Mouse (Mus musculus) hindbrain, postnatal 0 days (tissue): ENCODE measurements around the gene Bcl9. TPM values are rescaled to one million over a fixed set of nuclear protein-coding genes. Genes with fewer than 3 reads are reported as not detected.

Experiments used
- ATAC-seq: fragments of 200-750 bp; cut with Nextera tagmentation; 2 replicates; pipeline ENCODE4 v1.8.0; 2017; ENCODE audit warnings: mild to moderate bottlenecking, moderate TSS enrichment, moderate library complexity
- DNase-seq: peaks from one replicate; pipeline ENCODE4 v3.0.0-alpha.2; 2015; ENCODE audit warnings: low spot score
- H3K27ac ChIP-seq: fragments of 300-500 bp; sonication (generic); 2 replicates; pipeline ENCODE4 v1.5.1; 2014; ENCODE audit warnings: mild to moderate bottlenecking
- H3K27me3 ChIP-seq: fragments of 300-500 bp; sonication (generic); 2 replicates; pipeline ENCODE4 v1.6.1; 2014; ENCODE audit warnings: low read length, mixed read lengths; ENCODE audit not compliant: insufficient read depth
- H3K36me3 ChIP-seq: fragments of 300-500 bp; sonication (generic); 2 replicates; pipeline ENCODE4 v1.6.1; 2014; ENCODE audit warnings: low read length, mixed read lengths; ENCODE audit not compliant: insufficient read depth
- H3K4me1 ChIP-seq: fragments of 300-500 bp; sonication (generic); 2 replicates; pipeline ENCODE4 v1.6.1; 2014; ENCODE audit warnings: antibody characterized with exemption, low read length, mixed read lengths; ENCODE audit not compliant: insufficient read depth
- H3K4me2 ChIP-seq: fragments of 300-500 bp; sonication (generic); 2 replicates; pipeline ENCODE4 v1.6.1; 2014; ENCODE audit warnings: low read depth, mild to moderate bottlenecking, low read length, moderate library complexity, mixed read lengths
- H3K4me3 ChIP-seq: fragments of 300-500 bp; sonication (generic); 2 replicates; pipeline ENCODE4 v1.5.1; 2014; ENCODE audit warnings: low read length
- H3K9ac ChIP-seq: fragments of 300-500 bp; sonication (generic); replicated peaks from 2 replicates; pipeline ENCODE4 v1.6.1; 2014; ENCODE audit warnings: mild to moderate bottlenecking, low read length, moderate library complexity, mixed read lengths
- H3K9me3 ChIP-seq: fragments of 300-500 bp; sonication (generic); 2 replicates; pipeline ENCODE4 v1.6.1; 2016; ENCODE audit warnings: low read length, mixed read lengths
- CTCF ChIP-seq: IDR thresholded peaks from 2 replicates; pipeline ENCODE4 v1.5.1; 2016; ENCODE audit warnings: antibody characterized with exemption, control low read depth, low read depth
- WGBS: fragments of 180-500 bp; shearing (Covaris S2); extraction: QIAGEN DNeasy Blood & Tissue Kit; methylation state at CpG from one replicate; pipeline ENCODE4 v1.1.7; 2014; 5-methylcytosine and 5-hydroxymethylcytosine counted together
- polyA plus RNA-seq: library from polyadenylated mRNA; unstranded; fragments of >200 nt; fragmentation: Nextera tagmentation; extraction: Ambion mirVana; gene quantifications from 2 replicates; pipeline ENCODE4 v1.2.1, GENCODE M21; 2015
- total RNA-seq: library from RNA; depleted of rRNA; stranded (reverse); fragments of >200 nt; gene quantifications from 2 replicates; pipeline ENCODE4 v1.2.3, GENCODE M21; 2014

Bcl9 gene
- total and polyA plus RNA-seq, 2 experiments from 2014 or later, result 30.3 to 53.8 TPM

DNA sequence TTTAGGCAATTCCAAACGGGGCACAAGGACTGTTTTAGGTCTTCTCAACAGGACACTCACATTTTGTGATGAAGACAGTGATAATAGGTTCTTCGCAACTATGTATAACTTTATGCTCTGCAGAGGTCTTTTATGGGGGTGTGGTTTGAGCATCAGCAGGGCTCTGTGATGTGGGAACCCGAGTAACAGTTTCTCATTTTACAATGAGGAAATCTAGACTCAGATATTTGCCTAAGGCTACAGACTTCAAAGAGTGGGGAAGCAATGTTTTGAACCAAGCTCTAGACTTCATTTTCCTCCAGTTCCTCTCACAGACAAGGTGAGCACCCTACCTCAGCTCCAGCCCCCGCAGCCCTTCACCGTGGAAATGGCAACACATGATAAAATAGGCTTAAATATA is 23.8 kb downstream of the Bcl9 start:
- no peak for TF ChIP-seq CTCF
- H3K4me2 ChIP-seq, result no peak overlapping the region
- no peaks in the 10 kb centered on the region for H3K9me3 ChIP-seq
- H3K4me3 ChIP-seq, result no peak overlapping the region
- no peak overlapping the region for H3K9ac ChIP-seq
- H3K4me1 ChIP-seq, result no peaks in the 10 kb centered on the region; the same call in 1 of the 2 replicates
- DNase-seq (no peak), ATAC-seq (no peak)
- H3K27ac ChIP-seq, result no peak overlapping the region
- H3K27me3 ChIP-seq, result no peaks in the 10 kb centered on the region
- H3K36me3 ChIP-seq, result no peaks in the 10 kb centered on the region
- WGBS, result 90% methylated on average over 5 of the region's 5 CpGs

- Histone ChIP-seq H3K27ac (no peak overlapping the region), H3K9me3 (no peaks in the 10 kb centered on the region), H3K4me3 (no peak overlapping the region), H3K36me3 (no peaks in the 10 kb centered on the region), H3K4me2 (0 out of 2 replicates have a peak overlapping the region, but pooled peaks have one; percentile 5), H3K4me1 (no peaks in the 10 kb centered on the region; the same call in 1 of the 2 replicates), H3K27me3 (no peaks in the 10 kb centered on the region), H3K9ac (no peak overlapping the region)
- DNase-seq (peak; percentile 28), ATAC-seq (no peak)
- WGBS, result 57% methylated on average over 15 of the region's 15 CpGs
- TF ChIP-seq CTCF, result no peak
Measured at GRCm38 (mm10) chr3:97265667-97266415, 31.9 kb downstream of the Bcl9 start.

GRCm38 (mm10) chr3:97262235-97262634 is 35.5 kb downstream of the Bcl9 start:
- Histone ChIP-seq H3K27me3 (no peaks in the 10 kb centered on the region), H3K4me2 (no peak overlapping the region), H3K36me3 (no peaks in the 10 kb centered on the region), H3K27ac (no peak overlapping the region), H3K4me1 (no peaks in the 10 kb centered on the region; the same call in 1 of the 2 replicates), H3K9me3 (no peaks in the 10 kb centered on the region), H3K9ac (no peak overlapping the region), H3K4me3 (no peak overlapping the region)
- WGBS, result 100% methylated on average over 1 of the region's 1 CpGs
- no peak for DNase-seq
- 0 out of 2 replicates have a peak, but pooled peaks have one; percentile 8 for TF ChIP-seq CTCF
- no peak for ATAC-seq

GRCm38 (mm10) chr3:97255706-97256339 is 41.9 kb downstream of the Bcl9 start:
- H3K4me2 ChIP-seq, result peak overlapping the region; percentile 25; the same call in 1 of the 2 replicates
- TF ChIP-seq CTCF, result no peak
- ATAC-seq (0 out of 2 replicates have a peak, but pooled peaks have one; percentile 45), DNase-seq (peak; percentile 30)
- H3K27me3 ChIP-seq, result no peaks in the 10 kb centered on the region
- H3K4me3 ChIP-seq, result no peak overlapping the region
- H3K27ac ChIP-seq, result peak overlapping the region; percentile 11; the same call in 1 of the 2 replicates
- no peak overlapping the region for H3K9ac ChIP-seq
- 34% methylated on average over 9 of the region's 9 CpGs for WGBS
- no peaks in the 10 kb centered on the region for H3K36me3 ChIP-seq
- H3K9me3 ChIP-seq, result no peaks in the 10 kb centered on the region
- 0 out of 2 replicates have a peak, but pooled peaks cover 2% of the 10 kb centered on the region for H3K4me1 ChIP-seq

- no peak overlapping the region for H3K9ac ChIP-seq
- DNase-seq (no peak), ATAC-seq (no peak)
- no peak overlapping the region for H3K27ac ChIP-seq
- H3K36me3 ChIP-seq, result no peaks in the 10 kb centered on the region
- no peaks in the 10 kb centered on the region for H3K27me3 ChIP-seq
- no peak for TF ChIP-seq CTCF
- no peak overlapping the region for H3K4me2 ChIP-seq
- whole genome bisulfite sequencing, result 22% methylated on average over 5 of the region's 5 CpGs
- H3K4me1 ChIP-seq, result 0 out of 2 replicates have a peak, but pooled peaks cover 2% of the 10 kb centered on the region
- H3K9me3 ChIP-seq, result no peaks in the 10 kb centered on the region
- H3K4me3 ChIP-seq, result no peak overlapping the region
Measured at GRCm38 (mm10) chr3:97254861-97255465, 42.8 kb downstream of the Bcl9 start.

- Histone ChIP-seq H3K4me1 (0 out of 2 replicates have a peak, but pooled peaks cover 2% of the 10 kb centered on the region), H3K9ac (no peak overlapping the region), H3K27me3 (no peaks in the 10 kb centered on the region), H3K9me3 (no peaks in the 10 kb centered on the region), H3K4me3 (no peak overlapping the region), H3K27ac (no peak overlapping the region), H3K36me3 (no peaks in the 10 kb centered on the region), H3K4me2 (no peak overlapping the region)
- DNase-seq (no peak), ATAC-seq (no peak)
- 40% methylated on average over 9 of the region's 9 CpGs for WGBS
- TF ChIP-seq CTCF, result no peak
Measured at GRCm38 (mm10) chr3:97253823-97254600, 43.7 kb downstream of the Bcl9 start.
